Mouse (Mus musculus): Measurements from ENCODE around the gene Apela.

DNA sequence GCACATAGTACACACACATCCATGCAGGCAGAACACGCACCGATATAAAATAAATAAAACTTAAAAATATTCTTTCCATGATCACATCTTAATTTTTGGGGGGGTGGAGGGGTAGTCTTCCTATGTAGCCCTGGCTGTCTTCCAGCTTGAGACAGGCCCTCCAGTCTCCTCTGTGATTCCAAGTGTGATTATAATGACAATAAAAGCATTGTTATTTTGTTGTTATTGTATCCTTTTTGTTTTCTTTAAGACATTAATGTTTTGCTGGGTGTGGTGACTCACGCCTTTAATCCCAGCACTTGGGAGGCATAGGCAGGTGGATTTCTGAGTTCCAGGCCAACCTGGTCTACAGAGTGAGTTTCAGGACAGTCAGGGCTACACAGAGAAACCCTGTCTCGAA lies 10.7 kb upstream of the Apela start:
- TF ChIP-seq CTCF (IDR thresholded peaks at IDR 0.05) (no peak), EP300 (IDR thresholded peaks at IDR 0.05) (no peak)
